Mouse (Mus musculus) midbrain, postnatal 0 days (tissue): ENCODE results near the gene E2f3. TPM values are rescaled to one million over a fixed set of nuclear protein-coding genes. Genes with fewer than 3 reads are reported as not detected.

Experiments used
- ATAC-seq: fragments of 200-750 bp; cut with Nextera tagmentation; 2 replicates; pipeline ENCODE4 v1.8.0; 2017; ENCODE audit warnings: moderate number of reproducible peaks, mild to moderate bottlenecking, moderate TSS enrichment, moderate library complexity; ENCODE audit not compliant: low FRiP score
- DNase-seq: peaks from one replicate; pipeline ENCODE4 v3.0.0-alpha.2; 2015; ENCODE audit warnings: low spot score
- H3K27ac ChIP-seq: fragments of 300-500 bp; sonication (generic); 2 replicates; pipeline ENCODE4 v1.5.1; 2014; ENCODE audit warnings: low read depth, mild to moderate bottlenecking, low read length, mixed read lengths
- H3K27me3 ChIP-seq: fragments of 300-500 bp; sonication (generic); 2 replicates; pipeline ENCODE4 v1.6.1; 2014; ENCODE audit warnings: low read length, control low read depth, mixed read lengths; ENCODE audit not compliant: insufficient read depth
- H3K36me3 ChIP-seq: fragments of 300-500 bp; sonication (generic); 2 replicates; pipeline ENCODE4 v1.6.1; 2014; ENCODE audit warnings: low read length, control low read depth, mixed read lengths; ENCODE audit not compliant: insufficient read depth
- H3K4me1 ChIP-seq: fragments of 300-500 bp; sonication (generic); 2 replicates; pipeline ENCODE4 v1.6.1; 2014; ENCODE audit warnings: mild to moderate bottlenecking, control low read depth, antibody characterized with exemption, low read length, mixed read lengths; ENCODE audit not compliant: insufficient read depth
- H3K4me2 ChIP-seq: fragments of 300-500 bp; sonication (generic); 2 replicates; pipeline ENCODE4 v1.6.1; 2014; ENCODE audit warnings: low read depth, mild to moderate bottlenecking, low read length, mixed read lengths; ENCODE audit not compliant: poor library complexity, severe bottlenecking
- H3K4me3 ChIP-seq: fragments of 300-500 bp; sonication (generic); 2 replicates; pipeline ENCODE4 v1.5.1; 2014; ENCODE audit warnings: low read depth, mild to moderate bottlenecking, low read length, moderate library complexity
- H3K9ac ChIP-seq: fragments of 300-500 bp; sonication (generic); replicated peaks from 2 replicates; pipeline ENCODE4 v1.6.1; 2014; ENCODE audit warnings: mild to moderate bottlenecking, low read length, moderate library complexity, mixed read lengths; ENCODE audit not compliant: poor library complexity, severe bottlenecking
- H3K9me3 ChIP-seq: fragments of 300-500 bp; sonication (generic); 2 replicates; pipeline ENCODE4 v1.6.1; 2016; ENCODE audit warnings: low read length, control low read depth
- CTCF ChIP-seq: IDR thresholded peaks from 2 replicates; pipeline ENCODE4 v1.5.1; 2016; ENCODE audit warnings: antibody characterized with exemption, mild to moderate bottlenecking
- WGBS: fragments of 180-500 bp; shearing (Covaris S2); extraction: QIAGEN DNeasy Blood & Tissue Kit; methylation state at CpG from one replicate; pipeline ENCODE4 v1.1.7; 2014; 5-methylcytosine and 5-hydroxymethylcytosine counted together
- polyA plus RNA-seq: library from polyadenylated mRNA; unstranded; fragments of >200 nt; fragmentation: Nextera tagmentation; extraction: Ambion mirVana; gene quantifications from 2 replicates; pipeline ENCODE4 v1.2.1, GENCODE M21; 2015
- total RNA-seq: library from RNA; depleted of rRNA; stranded (reverse); fragments of >200 nt; gene quantifications from 2 replicates; pipeline ENCODE4 v1.2.3, GENCODE M21; 2014

The E2f3 gene
- total and polyA plus RNA-seq, 2 experiments from 2014 or later: 2.9 to 9.2 TPM

- Histone ChIP-seq H3K4me1 (no peaks in the 10 kb centered on the region), H3K27ac (no peak overlapping the region), H3K36me3 (no peaks in the 10 kb centered on the region), H3K4me3 (no peak overlapping the region), H3K9me3 (no peaks in the 10 kb centered on the region), H3K4me2 (no peak overlapping the region), H3K9ac (no peak overlapping the region), H3K27me3 (no peaks in the 10 kb centered on the region)
- ATAC-seq (0 out of 2 replicates have a peak, but pooled peaks have one; percentile 24), DNase-seq (no peak)
- no peak for TF ChIP-seq CTCF
- WGBS: 71% methylated on average over 6 of the region's 6 CpGs
Observed at GRCm38 (mm10) chr13:29938776-29939175, 47.1 kb downstream of the E2f3 start.

GRCm38 (mm10) chr13:29926168-29926567 lies 59.7 kb downstream of the E2f3 start:
- H3K27ac ChIP-seq: no peak overlapping the region
- 18% methylated on average over 3 of the region's 3 CpGs for WGBS
- no peak for TF ChIP-seq CTCF
- H3K4me1 ChIP-seq: no peaks in the 10 kb centered on the region
- no peak overlapping the region for H3K4me2 ChIP-seq
- H3K27me3 ChIP-seq: no peaks in the 10 kb centered on the region
- no peaks in the 10 kb centered on the region for H3K9me3 ChIP-seq
- no peak for DNase-seq
- no peak overlapping the region for H3K9ac ChIP-seq
- no peaks in the 10 kb centered on the region for H3K36me3 ChIP-seq
- no peak overlapping the region for H3K4me3 ChIP-seq
- ATAC-seq: peak; percentile 38; the same call in 1 of the 2 replicates

- no peaks in the 10 kb centered on the region for H3K9me3 ChIP-seq
- ATAC-seq: no peak
- no peak overlapping the region for H3K4me3 ChIP-seq
- no peaks in the 10 kb centered on the region for H3K4me1 ChIP-seq
- H3K27ac ChIP-seq: no peak overlapping the region
- WGBS: 87% methylated on average over 7 of the region's 7 CpGs
- peaks cover 10% of the 10 kb centered on the region for H3K36me3 ChIP-seq
- no peaks in the 10 kb centered on the region for H3K27me3 ChIP-seq
- no peak overlapping the region for H3K9ac ChIP-seq
- H3K4me2 ChIP-seq: no peak overlapping the region
- no peak for DNase-seq
- TF ChIP-seq CTCF: no peak
Observed at GRCm38 (mm10) chr13:29919841-29920240, 66.0 kb downstream of the E2f3 start.

GRCm38 (mm10) chr13:29916561-29916960 lies 69.3 kb downstream of the E2f3 start:
- no peaks in the 10 kb centered on the region for H3K9me3 ChIP-seq
- ATAC-seq (no peak), DNase-seq (no peak)
- H3K27ac ChIP-seq: no peak overlapping the region
- H3K4me3 ChIP-seq: no peak overlapping the region
- TF ChIP-seq CTCF: no peak
- peaks cover 13% of the 10 kb centered on the region for H3K36me3 ChIP-seq
- no peak overlapping the region for H3K4me2 ChIP-seq
- WGBS: 78% methylated on average over 1 of the region's 1 CpGs
- no peaks in the 10 kb centered on the region for H3K4me1 ChIP-seq
- H3K9ac ChIP-seq: no peak overlapping the region
- no peaks in the 10 kb centered on the region for H3K27me3 ChIP-seq

- Histone ChIP-seq H3K9ac (no peak overlapping the region), H3K4me2 (no peak overlapping the region), H3K4me1 (no peaks in the 10 kb centered on the region), H3K4me3 (no peak overlapping the region), H3K9me3 (no peaks in the 10 kb centered on the region), H3K36me3 (peaks cover 33% of the 10 kb centered on the region), H3K27ac (no peak overlapping the region), H3K27me3 (no peaks in the 10 kb centered on the region)
- 87% methylated on average over 10 of the region's 10 CpGs for WGBS
- DNase-seq: no peak
- TF ChIP-seq CTCF: no peak
- ATAC-seq: no peak
Observed at GRCm38 (mm10) chr13:29913606-29914005, 72.3 kb downstream of the E2f3 start.

- WGBS: 94% methylated on average over 10 of the region's 10 CpGs
- no peak overlapping the region for H3K9ac ChIP-seq
- H3K36me3 ChIP-seq: peaks cover 31% of the 10 kb centered on the region
- DNase-seq (no peak), ATAC-seq (no peak)
- no peak for TF ChIP-seq CTCF
- no peak overlapping the region for H3K27ac ChIP-seq
- H3K9me3 ChIP-seq: no peaks in the 10 kb centered on the region
- no peaks in the 10 kb centered on the region for H3K4me1 ChIP-seq
- H3K4me2 ChIP-seq: no peak overlapping the region
- no peak overlapping the region for H3K4me3 ChIP-seq
- no peaks in the 10 kb centered on the region for H3K27me3 ChIP-seq
Observed at GRCm38 (mm10) chr13:29913061-29913460, 72.8 kb downstream of the E2f3 start.
